Mouse (Mus musculus) liver, adult 2 months (tissue): ENCODE measurements around the gene Zfp618. TPM values are rescaled to one million over a fixed set of nuclear protein-coding genes. Genes with fewer than 3 reads are reported as not detected.
A peak's percentile ranks its signal among the peaks of the same experiment; 100 is the strongest.

Source experiments
- DNase-seq: peaks from one replicate; pipeline ENCODE4 v3.0.0-alpha.2; 2011; ENCODE audit warnings: low read depth, low spot score; ENCODE audit errors: extremely low read depth
- H3K27ac ChIP-seq: fragments of 200-500 bp; replicated peaks from 2 replicates; pipeline ENCODE4 v1.5.1; 2012; ENCODE audit warnings: low read depth, mild to moderate bottlenecking, control low read depth, inconsistent platforms, low read length; ENCODE audit not compliant: insufficient read depth
- H3K27me3 ChIP-seq: fragments of 200-500 bp; 2 replicates; pipeline ENCODE4 v1.6.1; 2012; ENCODE audit warnings: mild to moderate bottlenecking, moderate library complexity, low read length, inconsistent platforms; ENCODE audit not compliant: control insufficient read depth, insufficient read depth
- H3K36me3 ChIP-seq: fragments of 200-500 bp; 2 replicates; pipeline ENCODE4 v1.6.1; 2012; ENCODE audit warnings: low read length, inconsistent platforms; ENCODE audit not compliant: control insufficient read depth, insufficient read depth
- H3K4me1 ChIP-seq: fragments of 200-500 bp; 2 replicates; pipeline ENCODE4 v1.6.1; 2011; ENCODE audit warnings: low read length; ENCODE audit not compliant: control insufficient read depth, insufficient read depth
- H3K4me3 ChIP-seq: fragments of 200-500 bp; 2 replicates; pipeline ENCODE4 v1.5.1; 2011; ENCODE audit warnings: low read depth, mild to moderate bottlenecking, control low read depth, low read length, moderate library complexity; ENCODE audit not compliant: insufficient read depth
- H3K79me2 ChIP-seq: fragments of 200-500 bp; 2 replicates; pipeline ENCODE4 v1.6.1; 2012; ENCODE audit warnings: inconsistent platforms, mild to moderate bottlenecking, low read length, moderate library complexity; ENCODE audit not compliant: control insufficient read depth, insufficient read depth
- H3K9ac ChIP-seq: fragments of 200-500 bp; 2 replicates; pipeline ENCODE4 v1.6.1; 2012; ENCODE audit warnings: low read depth, mild to moderate bottlenecking, control low read depth, inconsistent platforms, low read length
- CTCF ChIP-seq: fragments of 200-500 bp; IDR thresholded peaks from 2 replicates; pipeline ENCODE4 v1.5.1; 2011; ENCODE audit warnings: low read depth, low read length, control low read depth
- POLR2A ChIP-seq: fragments of 200-500 bp; IDR thresholded peaks from 2 replicates; pipeline ENCODE4 v1.6.1; 2011; ENCODE audit warnings: low read length, control low read depth; ENCODE audit not compliant: insufficient read depth; ENCODE audit errors: extremely low read depth
- WGBS: fragments of 180-500 bp; shearing (Covaris S2); methylation state at CpG from one replicate; pipeline ENCODE4 v1.1.7; 2018; 5-methylcytosine and 5-hydroxymethylcytosine counted together
- polyA plus RNA-seq: library from polyadenylated mRNA; depleted of rRNA; stranded (reverse); fragments of >200 nt; gene quantifications from 2 replicates; pipeline ENCODE4 v1.2.3, GENCODE M21; 2012
- total RNA-seq: library from RNA; depleted of rRNA; stranded (reverse); fragments of >200 nt; gene quantifications from 2 replicates; pipeline ENCODE4 v1.2.3, GENCODE M21; 2014

Gene Zfp618
- total and polyA plus RNA-seq, 2 experiments, result 0.18 to 0.73 TPM

- H3K27me3 ChIP-seq, result no peaks in the 10 kb centered on the region
- no peaks in the 10 kb centered on the region for H3K79me2 ChIP-seq
- peak; percentile 65 for DNase-seq
- WGBS, result 62% methylated on average over 5 of the region's 5 CpGs
- TF ChIP-seq POLR2A (no peak), CTCF (no peak)
- H3K4me1 ChIP-seq, result no peaks in the 10 kb centered on the region
- no peak overlapping the region for H3K4me3 ChIP-seq
- no peak overlapping the region for H3K9ac ChIP-seq
- H3K36me3 ChIP-seq, result no peaks in the 10 kb centered on the region
- no peak overlapping the region for H3K27ac ChIP-seq
Measured at GRCm38 (mm10) chr4:63129891-63130624, 164.7 kb downstream of the Zfp618 start.

- Histone ChIP-seq H3K4me3 (no peak overlapping the region), H3K4me1 (peaks cover 15% of the 10 kb centered on the region), H3K79me2 (peaks cover 1% of the 10 kb centered on the region; the same call in 1 of the 2 replicates), H3K27ac (no peak overlapping the region), H3K9ac (no peak overlapping the region), H3K27me3 (no peaks in the 10 kb centered on the region), H3K36me3 (peaks cover 74% of the 10 kb centered on the region)
- TF ChIP-seq POLR2A (no peak), CTCF (no peak)
- WGBS, result 94% methylated on average over 6 of the region's 6 CpGs
- DNase-seq, result peak; percentile 41
Measured at GRCm38 (mm10) chr4:63147268-63147667, 181.9 kb downstream of the Zfp618 start.

- H3K27ac ChIP-seq, result peak overlapping the region; percentile 11
- H3K79me2 ChIP-seq, result peaks cover 12% of the 10 kb centered on the region; the same call in 1 of the 2 replicates
- no peaks in the 10 kb centered on the region for H3K27me3 ChIP-seq
- TF ChIP-seq POLR2A (no peak), CTCF (no peak)
- H3K4me1 ChIP-seq, result peaks cover 31% of the 10 kb centered on the region
- 26% methylated on average over 6 of the region's 6 CpGs for WGBS
- H3K36me3 ChIP-seq, result peaks cover 43% of the 10 kb centered on the region
- peak overlapping the region; percentile 25; the same call in 1 of the 2 replicates for H3K9ac ChIP-seq
- peak overlapping the region; percentile 30; the same call in 1 of the 2 replicates for H3K4me3 ChIP-seq
- DNase-seq, result peak; percentile 73
Measured at GRCm38 (mm10) chr4:63151127-63151526, 185.8 kb downstream of the Zfp618 start.

- Histone ChIP-seq H3K4me3 (peak overlapping the region; percentile 85), H3K36me3 (peaks cover 15% of the 10 kb centered on the region), H3K4me1 (peaks cover 49% of the 10 kb centered on the region), H3K9ac (peak overlapping the region; percentile 79), H3K27me3 (no peaks in the 10 kb centered on the region), H3K27ac (peak overlapping the region; percentile 88), H3K79me2 (peaks cover 12% of the 10 kb centered on the region; the same call in 1 of the 2 replicates)
- TF ChIP-seq CTCF (no peak), POLR2A (peak; percentile 67; the same call in 1 of the 2 replicates)
- 20% methylated on average over 4 of the region's 4 CpGs for WGBS
- peak; percentile 97 for DNase-seq
Measured at GRCm38 (mm10) chr4:63154028-63154427, 188.7 kb downstream of the Zfp618 start.

- Histone ChIP-seq H3K27me3 (no peaks in the 10 kb centered on the region), H3K4me1 (peaks cover 49% of the 10 kb centered on the region), H3K9ac (peak within 1 kb of the TSS; percentile 79), H3K27ac (peak within 1 kb of the TSS; percentile 88), H3K4me3 (peak within 1 kb of the TSS; percentile 85), H3K79me2 (peaks cover 12% of the 10 kb centered on the region; the same call in 1 of the 2 replicates), H3K36me3 (peaks cover 8% of the 10 kb centered on the region)
- WGBS, result 29% methylated on average over 5 of the region's 5 CpGs
- TF ChIP-seq CTCF (no peak), POLR2A (no peak)
- DNase-seq, result peak; percentile 68
Measured at GRCm38 (mm10) chr4:63154699-63155098, 189.3 kb downstream of the Zfp618 start, which contains the start of gene Ambp. Ambp (minus strand) TSS chr4:63154799.

GRCm38 (mm10) chr4:63155596-63155995 lies 190.2 kb downstream of the Zfp618 start:
- WGBS, result 18% methylated on average over 2 of the region's 2 CpGs
- no peaks in the 10 kb centered on the region for H3K27me3 ChIP-seq
- peaks cover 47% of the 10 kb centered on the region for H3K4me1 ChIP-seq
- peaks cover 5% of the 10 kb centered on the region for H3K36me3 ChIP-seq
- H3K79me2 ChIP-seq, result peaks cover 12% of the 10 kb centered on the region; the same call in 1 of the 2 replicates
- no peak overlapping the region for H3K9ac ChIP-seq
- no peak overlapping the region for H3K4me3 ChIP-seq
- DNase-seq, result peak; percentile 57
- peak overlapping the region; percentile 69 for H3K27ac ChIP-seq
- no peak for TF ChIP-seq POLR2A
- TF ChIP-seq CTCF, result no peak
